Mouse (Mus musculus) mesoderm, embryonic 11.5 days (tissue): ENCODE data around the gene Hist2h3c1.

Experiments
- DNase-seq: peaks from one replicate; pipeline ENCODE4 v3.0.0-alpha.2; 2012; ENCODE audit warnings: low read depth, low spot score

Hist2h3c1 gene

GRCm38 (mm10) chr3:96255926-96256593 lies 9.6 kb downstream of the Hist2h3c1 start:
- no peak for DNase-seq

- DNase-seq = no peak
These were observed 10.7 kb downstream of the Hist2h3c1 start for GRCm38 (mm10) chr3:96257190-96257589.

GRCm38 (mm10) chr3:96260220-96260619 lies 13.7 kb downstream of the Hist2h3c1 start:
- no peak for DNase-seq

GRCm38 (mm10) chr3:96261623-96262022 lies 15.1 kb downstream of the Hist2h3c1 start:
- no peak for DNase-seq

GRCm38 (mm10) chr3:96262216-96262875 lies 15.9 kb downstream of the Hist2h3c1 start:
- peak; percentile 83 for DNase-seq

GRCm38 (mm10) chr3:96262979-96263550 lies 16.6 kb downstream of the Hist2h3c1 start, which contains the start of gene Hist2h4:
Gene Hist2h4, minus strand, starts transcription at chr3:96263311.
- DNase-seq = peak; percentile 93

- peak; percentile 47 for DNase-seq
These were observed 17.3 kb downstream of the Hist2h3c1 start for GRCm38 (mm10) chr3:96263558-96264403.

GRCm38 (mm10) chr3:96264404-96264949 lies 18.0 kb downstream of the Hist2h3c1 start:
- DNase-seq = no peak

GRCm38 (mm10) chr3:96266132-96266710 lies 19.7 kb downstream of the Hist2h3c1 start:
- DNase-seq = no peak

GRCm38 (mm10) chr3:96267541-96267940 lies 21.1 kb downstream of the Hist2h3c1 start:
- no peak for DNase-seq

GRCm38 (mm10) chr3:96268051-96268775 lies 21.7 kb downstream of the Hist2h3c1 start, which contains the start of gene Hist2h3b:
Gene Hist2h3b, plus strand, starts transcription at chr3:96268654.
- DNase-seq = peak; percentile 86

GRCm38 (mm10) chr3:96268776-96269378 lies 22.4 kb downstream of the Hist2h3c1 start:
- DNase-seq = peak; percentile 47

- peak; percentile 97 for DNase-seq
These were observed 23.3 kb downstream of the Hist2h3c1 start, which contains the start of gene Hist2h2bb for GRCm38 (mm10) chr3:96269511-96270474. Gene Hist2h2bb, plus strand, starts transcription at chr3:96269752.

GRCm38 (mm10) chr3:96273591-96274465 lies 27.3 kb downstream of the Hist2h3c1 start:
- no peak for DNase-seq

- no peak for DNase-seq
These were observed 30.9 kb downstream of the Hist2h3c1 start for GRCm38 (mm10) chr3:96277428-96277799.

- peak; percentile 96 for DNase-seq
These were observed 31.5 kb downstream of the Hist2h3c1 start for GRCm38 (mm10) chr3:96277800-96278624.

- DNase-seq = no peak
These were observed 34.2 kb downstream of the Hist2h3c1 start for GRCm38 (mm10) chr3:96280660-96281059.
